ENCODE assay signal across 24 mouse cellular contexts in genomic region chr11:73232513-73232912, GRCm38 (mm10). TPM values are rescaled to one million over a fixed set of nuclear protein-coding genes. Genes with fewer than 3 reads are reported as not detected.
"Had no signal": no experiment of that assay in that cellular context is flagged by ENCODE, and none has a peak within 500 bp of the region (broad histone marks: within the 10 kb centered on the region; RNA-seq: fewer than 3 reads in every experiment).

No protein-coding gene starts in this region.

- DNase-seq: kidney, postnatal 36 days; left cerebral cortex, postnatal 4 days; liver, postnatal 0 days; lung, embryonic 14.5 days; right cerebral cortex, postnatal 4 days; thymus, postnatal 14 days; thymus, postnatal 4 days had no signal

- H3K4me3 ChIP-seq: limb, embryonic 12.5 days; limb, embryonic 15.5 days; megakaryocyte, embryonic 14.5 days; midbrain, embryonic 10.5 days; midbrain, embryonic 13.5 days had no signal

- H3K9me3 ChIP-seq: limb, embryonic 15.5 days; megakaryocyte, embryonic 14.5 days had no signal

- H3K27ac ChIP-seq: kidney, postnatal 0 days; limb, embryonic 12.5 days; limb, embryonic 15.5 days; liver, embryonic 14.5 days; macrophage; midbrain, embryonic 10.5 days; midbrain, embryonic 13.5 days; stomach, postnatal 0 days had no signal

- H3K36me3 ChIP-seq: limb, embryonic 12.5 days; limb, embryonic 15.5 days; midbrain, embryonic 10.5 days; midbrain, embryonic 13.5 days had no signal

- H3K4me2 ChIP-seq: limb, embryonic 12.5 days; limb, embryonic 15.5 days; liver, embryonic 11.5 days; lung, embryonic 14.5 days; midbrain, embryonic 13.5 days had no signal

- H3K27me3 ChIP-seq: limb, embryonic 12.5 days; limb, embryonic 15.5 days; midbrain, embryonic 13.5 days had no signal

- H3K9ac ChIP-seq: limb, embryonic 12.5 days; limb, embryonic 15.5 days; liver, embryonic 14.5 days; liver, postnatal 0 days; lung, embryonic 14.5 days; midbrain, embryonic 13.5 days had no signal

- H3K4me1 ChIP-seq: midbrain, embryonic 10.5 days; midbrain, embryonic 13.5 days had no signal

RNA-seq across cellular contexts. Expression of gene Trpv1, which starts 1.6 kb away (rescaled TPM):
- total RNA-seq: layer of hippocampus, adult 8-10 months; layer of hippocampus, postnatal 14 days; monocyte, adult 5-6 weeks had no signal
- polyA plus RNA-seq: kidney, embryonic 14.5 days; kidney, postnatal 0 days; liver, embryonic 11.5 days; liver, embryonic 14.5 days; lung, embryonic 14.5 days; lung, postnatal 0 days; macrophage; midbrain, embryonic 10.5 days; neural tube, embryonic 11.5 days; neural tube, embryonic 14.5 days had no signal

RNA-seq across cellular contexts. Expression of gene Trpv3, which starts 34.7 kb away (rescaled TPM):
- total RNA-seq: monocyte, adult 5-6 weeks had no signal
- polyA plus RNA-seq: macrophage; midbrain, embryonic 10.5 days; midbrain, embryonic 13.5 days had no signal
